ENCODE assay signal across 8 mouse cellular contexts in genomic region chr13:24565230-24565949, GRCm38 (mm10). TPM values are rescaled to one million over a fixed set of nuclear protein-coding genes. Genes with fewer than 3 reads are reported as not detected.
A peak's percentile ranks its signal among the peaks of the same experiment; 100 is the strongest.
DNase-seq lines count a peak whose midpoint lies in the region; ATAC-seq and TF ChIP-seq lines count a peak whose summit lies in the region.

No protein-coding gene starts in this region.

- H3K4me2 ChIP-seq in heart, embryonic 15.5 days: peak overlapping the region; percentile 47
- H3K4me2 ChIP-seq in limb, embryonic 13.5 days (replicated peaks): no peak overlapping the region
- peak overlapping the region; percentile 76 for H3K4me2 ChIP-seq in myocyte (ENCODE audit: low read depth)

- no peaks in the 10 kb centered on the region for H3K9me3 ChIP-seq in heart, embryonic 15.5 days (replicated peaks)
- no peaks in the 10 kb centered on the region for H3K9me3 ChIP-seq in limb, embryonic 13.5 days

- peak overlapping the region; percentile 17 for H3ac ChIP-seq in myocyte (ENCODE audit: control insufficient read depth, insufficient read length)

- WGBS in heart, embryonic 15.5 days: 8% methylated on average over 8 of the region's 8 CpGs
- 57% methylated on average over 8 of the region's 8 CpGs for WGBS in limb, embryonic 13.5 days

- H3K4me1 ChIP-seq in heart, embryonic 15.5 days (replicated peaks): peaks cover 42% of the 10 kb centered on the region
- H3K4me1 ChIP-seq in limb, embryonic 13.5 days: peaks cover 23% of the 10 kb centered on the region

- H3K79me2 ChIP-seq in myocyte (ENCODE audit: control insufficient read depth, insufficient read depth): no peaks in the 10 kb centered on the region

- H3K4me3 ChIP-seq in heart, embryonic 15.5 days: 0 out of 2 replicates have a peak overlapping the region, but pooled peaks have one; percentile 7
- no peak overlapping the region for H3K4me3 ChIP-seq in limb, embryonic 13.5 days
- peak overlapping the region; percentile 2 for H3K4me3 ChIP-seq in myocyte

- peak; percentile 95 for DNase-seq in Muller cell, postnatal 12 days (ENCODE audit: inconsistent ontology term)
- DNase-seq in cerebellum, adult 11-12 months: no peak
- no peak for DNase-seq in cerebellum, postnatal 10 days
- DNase-seq in testis, postnatal 14 days (ENCODE audit: low spot score): no peak

- ATAC-seq in common myeloid progenitor, adult 5-6 weeks (replicated peaks; ENCODE audit: low read depth, poor library complexity, severe bottlenecking): peak; percentile 75
- peak; percentile 79 for ATAC-seq in heart, embryonic 15.5 days (replicated peaks; ENCODE audit: insufficient number of reproducible peaks, insufficient read depth, low FRiP score, low read depth)
- ATAC-seq in limb, embryonic 13.5 days (ENCODE audit: low FRiP score, low read depth): peak; percentile 83

- TF ChIP-seq POLR2A in myocyte (IDR thresholded peaks at IDR 0.05; ENCODE audit: insufficient read length, low read depth): peak; percentile 64

- peak overlapping the region; percentile 96 for H3K27ac ChIP-seq in heart, embryonic 15.5 days
- peak overlapping the region; percentile 81 for H3K27ac ChIP-seq in limb, embryonic 13.5 days

- H3K36me3 ChIP-seq in heart, embryonic 15.5 days: no peaks in the 10 kb centered on the region
- H3K36me3 ChIP-seq in limb, embryonic 13.5 days: no peaks in the 10 kb centered on the region
- H3K36me3 ChIP-seq in myocyte (ENCODE audit: control insufficient read depth, insufficient read depth): no peaks in the 10 kb centered on the region

- no peaks in the 10 kb centered on the region for H3K27me3 ChIP-seq in heart, embryonic 15.5 days
- no peaks in the 10 kb centered on the region for H3K27me3 ChIP-seq in limb, embryonic 13.5 days
- H3K27me3 ChIP-seq in myocyte (ENCODE audit: control insufficient read depth, insufficient read depth, insufficient read length): no peaks in the 10 kb centered on the region

- no peak overlapping the region for H3K9ac ChIP-seq in heart, embryonic 15.5 days
- H3K9ac ChIP-seq in limb, embryonic 13.5 days: no peak overlapping the region

TF ChIP-seq in myocyte, 11 proteins besides CTCF, POLR2A, EP300 and RAD21:
- no peak for TF ChIP-seq REST (IDR thresholded peaks at IDR 0.05; ENCODE audit: insufficient read depth, insufficient read length)
- TF ChIP-seq CEBPB (IDR thresholded peaks at IDR 0.05; ENCODE audit: insufficient read depth, poor library complexity, severe bottlenecking): peak; percentile 78
- TF ChIP-seq E2F4 (IDR thresholded peaks at IDR 0.05; ENCODE audit: insufficient read depth): no peak
- peak; percentile 41 to 94 (median 66) for TF ChIP-seq MYOG (IDR thresholded peaks at IDR 0.05; ENCODE audit: control insufficient read depth in 1 of 3, insufficient read depth in 1 of 3, insufficient read length in 2 of 3, low read depth in 2 of 3)
- TF ChIP-seq MYOD1 (IDR thresholded peaks at IDR 0.05; ENCODE audit: control insufficient read depth in 1 of 3, insufficient read length in 2 of 3, low read depth in 2 of 3): peak in 2 of 3 experiments; percentile 62 to 73
- no peak for TF ChIP-seq USF1 (IDR thresholded peaks at IDR 0.05; ENCODE audit: low read depth)
- TF ChIP-seq POLR2AphosphoS2 (IDR thresholded peaks at IDR 0.05; ENCODE audit: insufficient read length, low read depth): peak; percentile 55
- TF ChIP-seq MAX (IDR thresholded peaks at IDR 0.05; ENCODE audit: low read depth): no peak
- TF ChIP-seq TCF3 (IDR thresholded peaks at IDR 0.05; ENCODE audit: insufficient read length, low read depth): no peak
- TF ChIP-seq TCF12 (IDR thresholded peaks at IDR 0.05; ENCODE audit: insufficient read depth, poor library complexity, severe bottlenecking): peak; percentile 30
- TF ChIP-seq SRF (IDR thresholded peaks at IDR 0.05; ENCODE audit: control insufficient read depth, insufficient read length, low read depth): no peak

RNA-seq across cellular contexts. Expression of gene Ripor2, which starts 16.6 kb away (rescaled TPM):
- 57.2 and 64.6 TPM in 2 replicates for total RNA-seq in common myeloid progenitor, adult 5-6 weeks (2017)
- polyA plus RNA-seq in heart, embryonic 15.5 days (2015; fragmentation: Nextera tagmentation; extraction: Ambion mirVana): 14.5 and 16.0 TPM in 2 replicates
- 4.1 and 4.2 TPM in 2 replicates for polyA plus RNA-seq in limb, embryonic 13.5 days (2015; fragmentation: Nextera tagmentation; extraction: Ambion mirVana)
- 1.3 TPM for polyA plus RNA-seq in myocyte (2012; fragmentation: generic; extraction: Trizol)
